Mouse (Mus musculus) cerebellum, adult 11 months (tissue): ENCODE data around the gene Ctf2.
A peak's percentile ranks its signal among the peaks of the same experiment; 100 is the strongest.

ENCODE experiments used
- DNase-seq: peaks from one replicate; pipeline ENCODE4 v3.0.0; 2022

The Ctf2 gene

DNA sequence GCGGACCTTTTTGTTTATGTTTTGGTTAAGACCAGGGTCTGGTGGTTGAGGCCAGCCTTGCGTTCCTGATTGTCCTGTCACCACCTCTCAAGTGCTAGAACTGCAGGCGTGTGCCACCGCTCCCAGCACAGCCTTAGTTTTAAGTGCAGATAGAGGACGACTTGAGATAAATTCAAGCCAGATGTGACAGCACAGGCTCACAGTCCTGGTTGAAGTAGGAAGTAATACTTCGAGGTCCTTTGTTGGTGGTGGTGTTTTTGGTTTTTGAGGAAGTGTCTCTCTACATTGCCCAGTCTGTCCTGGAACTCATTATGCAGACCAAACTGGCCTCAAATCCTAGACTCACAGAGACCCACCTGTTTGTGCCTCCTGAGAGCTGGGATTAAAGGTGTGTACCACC lies 27.8 kb upstream of the Ctf2 start:
- no peak for DNase-seq

GRCm38 (mm10) chr7:127753741-127754140 lies 21.8 kb upstream of the Ctf2 start:
- no peak for DNase-seq

GRCm38 (mm10) chr7:127753158-127753557 lies 21.2 kb upstream of the Ctf2 start:
- DNase-seq, result no peak

- DNase-seq, result no peak
These were observed 20.1 kb upstream of the Ctf2 start for GRCm38 (mm10) chr7:127752069-127752468.

DNA sequence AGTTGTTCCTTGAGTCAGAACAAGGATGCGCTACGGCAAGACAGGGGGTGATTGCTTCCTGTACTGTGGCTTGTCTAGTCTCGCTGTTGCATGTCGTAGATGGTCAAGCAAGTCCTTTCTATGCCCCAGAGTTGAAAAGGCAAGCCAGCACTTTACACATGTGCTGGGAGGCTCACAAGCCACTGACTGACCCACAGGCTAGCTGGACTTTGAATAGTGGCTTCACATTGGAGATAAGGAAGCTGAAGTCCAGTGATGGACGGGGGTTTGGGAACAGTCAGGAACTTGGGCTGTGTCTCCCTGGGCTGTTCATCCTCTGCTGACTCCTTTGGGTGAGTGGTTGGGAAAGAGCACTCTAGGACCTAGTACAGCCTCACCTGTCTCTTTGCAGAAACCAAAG lies 19.7 kb upstream of the Ctf2 start:
- no peak for DNase-seq

DNA sequence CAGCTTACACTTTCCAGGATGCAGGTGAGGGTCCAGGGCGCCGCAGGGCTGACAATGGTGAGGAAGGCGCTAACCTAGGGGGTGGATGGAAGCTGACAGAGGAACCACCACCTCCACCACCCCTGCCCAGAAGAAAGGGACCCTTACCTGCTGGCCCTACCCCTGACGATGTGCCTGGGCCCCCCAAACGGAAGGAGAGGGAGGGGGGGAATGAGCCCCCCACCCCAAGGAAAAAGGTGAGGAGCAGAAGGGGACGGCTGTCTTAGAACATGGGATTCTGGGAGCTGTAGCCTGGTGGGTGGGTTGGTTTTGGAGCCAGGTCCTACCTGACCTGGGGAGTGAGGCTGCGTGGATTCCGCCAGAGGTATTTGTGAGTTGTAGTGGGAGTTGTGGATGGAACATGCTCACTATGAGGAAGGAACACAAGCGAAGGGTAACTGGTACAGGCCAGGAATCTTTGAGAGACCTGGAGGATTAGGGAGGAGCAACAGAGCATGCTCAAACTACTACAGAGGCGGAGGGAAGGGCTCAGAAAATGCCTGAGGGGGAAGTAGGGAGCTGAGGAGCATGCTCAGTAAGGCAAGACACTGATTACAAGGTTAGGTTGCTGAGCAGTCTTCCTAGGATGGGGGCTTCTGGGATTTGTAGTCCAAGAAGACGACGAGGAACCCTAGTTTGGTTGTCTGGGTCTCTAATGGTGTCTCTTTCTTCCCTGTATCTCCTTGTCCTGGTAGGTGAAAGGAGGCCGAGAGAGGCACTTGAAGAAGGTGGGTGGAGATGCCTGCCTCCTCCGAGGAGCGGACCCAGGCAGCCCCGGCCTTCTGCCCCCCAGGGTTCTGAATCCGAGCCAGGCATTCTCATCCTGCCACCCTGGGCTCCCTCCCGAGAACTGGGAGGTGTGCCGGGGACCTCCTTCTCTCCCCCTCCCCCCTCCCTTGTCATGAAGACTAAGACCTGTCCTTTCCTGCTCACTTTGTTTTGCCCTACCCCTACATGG lies 18.5 kb upstream of the Ctf2 start:
- no peak for DNase-seq

- DNase-seq, result peak; percentile 49
These were observed 16.2 kb upstream of the Ctf2 start for GRCm38 (mm10) chr7:127748235-127748560.

GRCm38 (mm10) chr7:127747559-127748234 lies 15.7 kb upstream of the Ctf2 start:
- DNase-seq, result no peak

- peak; percentile 73 for DNase-seq
These were observed 14.8 kb upstream of the Ctf2 start for GRCm38 (mm10) chr7:127746494-127747491.

DNA sequence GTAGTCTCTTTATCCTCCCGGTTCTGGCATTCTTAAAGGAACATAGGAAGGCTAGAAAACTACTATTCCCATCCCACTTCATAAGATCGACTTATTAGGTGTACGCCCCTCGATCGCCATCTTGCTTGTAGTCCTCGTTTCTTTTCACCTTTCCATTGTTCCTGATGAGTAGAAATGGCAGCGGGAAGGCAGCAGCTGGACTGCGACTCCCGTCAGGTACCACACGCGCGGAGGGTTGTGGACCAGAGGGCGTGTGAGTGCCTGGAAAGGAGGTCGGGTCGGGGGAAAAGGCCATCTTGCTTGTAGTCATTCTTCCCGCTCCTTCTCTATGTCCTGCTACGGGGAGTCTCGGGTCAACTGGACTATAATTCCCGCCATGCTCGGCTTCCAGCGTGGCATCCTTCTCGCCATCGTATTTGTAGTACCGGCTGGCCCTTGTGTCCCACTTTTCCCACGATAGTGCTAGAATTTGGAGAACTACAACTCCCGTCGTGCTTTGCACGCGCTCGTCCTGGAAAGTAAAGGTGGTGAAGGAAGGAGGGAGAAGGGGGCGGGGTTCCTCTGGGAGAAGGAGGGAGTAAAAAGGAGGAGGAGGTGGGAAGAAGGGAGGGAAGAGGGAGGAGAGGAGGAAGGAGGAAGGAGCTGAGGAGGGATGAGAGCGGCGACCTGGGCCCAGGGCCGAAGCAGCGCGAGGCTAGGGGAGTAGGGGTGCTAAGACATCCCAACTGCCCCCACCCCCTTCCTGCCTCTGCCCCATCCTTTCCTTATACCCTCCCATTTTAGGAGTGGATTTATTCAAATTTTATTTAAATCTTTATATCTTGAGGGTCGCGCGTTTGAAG lies 13.9 kb upstream of the Ctf2 start:
- DNase-seq, result peak; percentile 97

- peak; percentile 91 for DNase-seq
These were observed 13.3 kb upstream of the Ctf2 start for GRCm38 (mm10) chr7:127745251-127745651.

DNA sequence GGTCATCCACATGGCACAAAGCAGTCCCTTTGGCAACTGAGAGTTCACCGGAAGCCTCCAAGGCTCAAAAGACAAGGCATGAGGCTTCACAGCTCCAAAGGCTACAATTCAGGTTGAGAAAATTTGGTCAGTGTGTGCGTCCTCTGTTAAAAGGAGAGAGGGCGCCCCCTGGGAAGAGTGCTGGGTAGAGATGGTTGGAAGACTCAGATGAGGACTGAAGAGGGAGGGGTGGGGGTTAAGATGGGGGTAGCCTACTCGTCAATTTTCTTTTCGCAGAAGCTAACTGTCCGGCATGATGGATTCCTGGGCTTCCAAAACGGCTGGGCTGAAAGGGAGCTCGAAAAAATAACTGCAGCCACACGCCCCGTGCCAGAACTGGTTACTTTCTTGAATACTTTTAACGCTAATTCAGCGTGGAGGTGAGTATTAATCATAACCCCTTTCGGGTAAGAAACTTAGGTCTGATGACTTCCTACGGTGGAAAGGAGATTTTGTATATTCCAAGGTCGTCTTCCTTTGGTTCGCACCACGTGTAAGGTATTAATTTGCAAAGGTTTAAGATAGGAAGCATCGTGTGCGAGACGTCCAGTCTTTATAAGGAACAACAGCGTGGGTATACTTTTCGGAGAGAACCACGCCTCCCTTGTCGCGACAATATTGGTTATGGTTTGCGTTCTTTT lies 12.5 kb upstream of the Ctf2 start, which contains the start of gene Fbxl19:
Fbxl19 (plus strand) TSS at position 178 of the 680 bp plus-strand sequence.
- DNase-seq, result peak; percentile 71

DNA sequence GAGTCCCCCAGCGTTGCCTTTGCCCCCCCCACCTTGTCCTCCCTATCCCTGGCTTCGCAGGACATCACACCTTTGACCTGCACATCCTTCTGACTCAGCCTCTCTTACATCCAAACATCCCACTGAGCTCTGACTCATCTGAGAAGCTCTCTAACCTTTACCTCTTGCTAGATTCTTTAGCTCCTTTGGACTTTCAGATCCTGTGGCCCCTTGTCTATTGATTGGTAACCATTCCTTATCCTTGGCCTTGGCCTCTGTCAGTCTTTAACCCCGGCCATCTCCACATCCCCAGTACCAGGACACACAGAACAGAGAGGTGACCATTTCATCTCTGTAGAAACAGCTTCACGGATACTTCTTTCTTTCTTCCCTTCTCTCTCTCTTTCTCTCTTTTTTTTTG lies 1.8 kb downstream of the Ctf2 start:
- no peak for DNase-seq

DNA sequence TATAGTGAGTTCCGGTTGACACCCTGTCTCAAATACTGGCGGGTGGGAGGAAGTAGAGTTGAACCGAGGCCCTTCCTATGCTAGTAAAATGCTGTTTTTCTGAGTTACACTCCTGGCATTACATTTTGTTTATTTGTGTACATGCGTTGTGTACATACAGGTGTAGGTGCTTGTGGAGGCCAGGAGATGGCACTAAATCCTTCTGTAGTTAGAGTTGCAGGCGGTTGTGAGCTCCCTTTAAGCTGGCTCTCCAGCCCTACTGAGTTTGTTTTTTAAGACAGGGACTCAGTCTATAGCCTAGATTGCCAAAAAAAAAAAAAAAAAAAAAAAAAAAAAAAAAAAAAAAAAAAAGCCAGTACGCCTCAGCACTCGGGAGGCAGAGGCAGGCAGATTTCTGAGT lies 4.1 kb downstream of the Ctf2 start:
- DNase-seq, result no peak

DNA sequence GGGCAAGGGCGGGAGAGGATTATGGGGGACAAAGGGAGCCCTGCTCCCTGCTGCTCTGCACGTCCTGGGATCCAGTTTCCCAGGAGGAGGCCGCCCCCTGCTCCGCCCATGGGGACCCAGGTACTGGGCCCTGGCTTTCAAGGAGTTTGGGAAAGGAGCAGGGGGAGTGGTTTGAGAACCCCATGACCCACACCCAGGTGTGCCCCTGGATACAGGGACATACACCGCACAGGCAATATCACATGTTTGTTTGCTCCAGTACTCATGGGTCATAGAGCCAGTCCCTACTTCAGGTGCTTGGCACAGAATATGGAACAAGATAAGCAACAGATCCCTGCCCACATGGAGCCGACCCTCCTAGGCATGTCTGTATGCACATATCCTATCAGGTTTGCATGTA lies 6.0 kb downstream of the Ctf2 start:
- DNase-seq, result no peak

DNA sequence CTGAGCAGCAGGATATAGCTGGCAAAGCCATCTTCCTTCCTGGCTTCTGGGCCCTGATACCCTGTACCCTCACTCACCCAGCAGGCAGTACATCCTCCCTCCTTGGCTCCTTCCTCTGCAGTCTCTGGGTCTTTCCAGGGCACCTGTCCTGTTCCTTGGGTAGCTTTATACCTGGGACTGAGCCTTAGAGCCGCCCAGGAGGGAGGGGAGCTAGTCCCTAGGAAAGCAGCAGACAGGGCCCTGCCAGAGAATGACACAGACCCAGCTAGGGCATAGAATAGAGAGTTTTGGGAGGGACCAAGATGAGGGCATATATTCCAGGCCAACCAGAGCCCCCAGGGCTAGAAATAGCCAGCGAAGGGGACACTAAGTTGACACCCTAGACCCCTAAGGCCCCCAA lies 6.5 kb downstream of the Ctf2 start:
- no peak for DNase-seq

DNA sequence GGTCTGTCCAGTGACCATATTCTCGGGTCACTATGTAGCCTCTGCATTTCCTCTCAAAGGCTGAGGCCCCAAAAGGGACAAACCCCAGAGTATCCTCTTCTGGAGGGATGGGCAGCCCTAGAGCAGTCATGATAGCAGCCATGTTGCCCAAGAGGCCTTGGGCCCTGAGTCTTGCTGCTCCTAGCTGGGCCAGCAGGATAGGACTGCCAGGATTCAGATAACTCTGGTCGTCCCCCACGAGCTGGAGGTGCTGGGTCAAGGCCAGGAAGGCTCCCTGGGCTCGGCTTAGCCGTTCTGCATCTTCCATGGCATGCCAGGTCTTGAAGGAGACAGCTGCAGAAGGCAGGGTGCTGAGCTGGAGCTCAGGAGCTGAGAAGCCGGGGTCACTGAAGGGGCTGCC lies 12.7 kb downstream of the Ctf2 start:
- DNase-seq, result no peak

GRCm38 (mm10) chr7:127718339-127718738 lies 13.6 kb downstream of the Ctf2 start:
- no peak for DNase-seq

DNA sequence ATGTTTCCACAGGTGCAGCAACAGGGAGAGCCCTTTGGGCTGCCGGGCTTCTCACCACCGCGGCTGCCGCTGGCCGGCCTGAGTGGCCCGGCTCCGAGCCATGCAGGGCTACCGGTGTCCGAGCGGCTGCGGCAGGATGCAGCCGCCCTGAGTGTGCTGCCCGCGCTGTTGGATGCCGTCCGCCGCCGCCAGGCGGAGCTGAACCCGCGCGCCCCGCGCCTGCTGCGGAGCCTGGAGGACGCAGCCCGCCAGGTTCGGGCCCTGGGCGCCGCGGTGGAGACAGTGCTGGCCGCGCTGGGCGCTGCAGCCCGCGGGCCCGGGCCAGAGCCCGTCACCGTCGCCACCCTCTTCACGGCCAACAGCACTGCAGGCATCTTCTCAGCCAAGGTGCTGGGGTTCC lies 15.0 kb downstream of the Ctf2 start:
- DNase-seq, result peak; percentile 80

- no peak for DNase-seq
These were observed 17.1 kb downstream of the Ctf2 start for GRCm38 (mm10) chr7:127714816-127715215.
